Mouse (Mus musculus) heart, embryonic 15.5 days (tissue): Measurements from ENCODE around the gene Rras2. TPM values are rescaled to one million over a fixed set of nuclear protein-coding genes. Genes with fewer than 3 reads are reported as not detected.

ENCODE experiments used
- ATAC-seq: fragments of 200-750 bp; cut with Nextera tagmentation; replicated peaks from 2 replicates; pipeline ENCODE4 v1.8.0; 2017; ENCODE audit warnings: low read depth, moderate TSS enrichment; ENCODE audit not compliant: insufficient number of reproducible peaks, insufficient read depth, low FRiP score
- H3K27ac ChIP-seq: fragments of 300-500 bp; sonication (generic); 2 replicates; pipeline ENCODE4 v1.5.1; 2015; ENCODE audit warnings: mild to moderate bottlenecking, inconsistent platforms
- H3K27me3 ChIP-seq: fragments of 300-500 bp; sonication (generic); 2 replicates; pipeline ENCODE4 v1.6.1; 2015; ENCODE audit warnings: inconsistent platforms
- H3K36me3 ChIP-seq: fragments of 300-500 bp; sonication (generic); 2 replicates; pipeline ENCODE4 v1.6.1; 2015; ENCODE audit warnings: mild to moderate bottlenecking, inconsistent platforms
- H3K4me1 ChIP-seq: fragments of 300-500 bp; sonication (generic); replicated peaks from 2 replicates; pipeline ENCODE4 v1.6.1; 2015; ENCODE audit warnings: inconsistent platforms
- H3K4me2 ChIP-seq: fragments of 300-500 bp; sonication (generic); 2 replicates; pipeline ENCODE4 v1.6.1; 2015; ENCODE audit warnings: inconsistent platforms, mild to moderate bottlenecking, moderate library complexity
- H3K4me3 ChIP-seq: fragments of 300-500 bp; sonication (generic); 2 replicates; pipeline ENCODE4 v1.5.1; 2015; ENCODE audit warnings: mild to moderate bottlenecking, inconsistent platforms
- H3K9ac ChIP-seq: fragments of 300-500 bp; sonication (generic); 2 replicates; pipeline ENCODE4 v1.6.1; 2015; ENCODE audit warnings: mild to moderate bottlenecking, inconsistent platforms
- H3K9me3 ChIP-seq: fragments of 300-500 bp; sonication (generic); replicated peaks from 2 replicates; pipeline ENCODE4 v1.6.1; 2016; ENCODE audit warnings: inconsistent platforms
- WGBS: fragments of 180-500 bp; shearing (Covaris S2); methylation state at CpG from one replicate; pipeline ENCODE4 v1.1.7; 2015; ENCODE audit warnings: mixed read lengths; 5-methylcytosine and 5-hydroxymethylcytosine counted together
- polyA plus RNA-seq: library from polyadenylated mRNA; unstranded; fragments of >200 nt; fragmentation: Nextera tagmentation; extraction: Ambion mirVana; gene quantifications from 2 replicates; pipeline ENCODE4 v1.2.1, GENCODE M21; 2015

Gene Rras2
- polyA plus RNA-seq, 1 experiment from 2014 or later: 44.1 TPM

DNA sequence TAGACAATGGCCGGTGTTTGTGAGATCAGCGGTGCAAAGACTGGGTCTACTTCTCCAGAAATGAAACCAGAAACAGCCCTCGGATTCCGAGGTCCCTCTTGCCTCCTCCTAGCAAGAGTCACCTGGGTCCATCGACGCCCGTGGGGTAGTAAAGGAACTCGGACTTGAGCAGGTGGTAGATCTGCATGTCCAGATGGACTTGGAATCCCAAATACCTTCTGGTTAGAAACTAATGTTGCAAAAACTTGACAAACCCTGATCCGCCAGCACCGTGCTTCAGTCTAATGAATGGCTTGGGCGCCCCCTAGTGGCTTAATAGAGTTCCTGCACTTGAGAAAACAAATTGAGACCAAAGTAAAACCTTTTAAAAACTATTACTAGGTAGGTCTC is 96.9 kb downstream of the Rras2 start:
- Histone ChIP-seq H3K9ac (peak overlapping the region; percentile 48), H3K9me3 (no peaks in the 10 kb centered on the region), H3K27me3 (no peaks in the 10 kb centered on the region), H3K27ac (no peak overlapping the region), H3K4me2 (peak overlapping the region; percentile 68), H3K4me3 (peak overlapping the region; percentile 55), H3K36me3 (no peaks in the 10 kb centered on the region), H3K4me1 (peaks cover 11% of the 10 kb centered on the region; the same call in 1 of the 2 replicates)
- 1% methylated on average over 11 of the region's 11 CpGs for WGBS
- ATAC-seq: peak; percentile 44; the same call in 1 of the 2 replicates

DNA sequence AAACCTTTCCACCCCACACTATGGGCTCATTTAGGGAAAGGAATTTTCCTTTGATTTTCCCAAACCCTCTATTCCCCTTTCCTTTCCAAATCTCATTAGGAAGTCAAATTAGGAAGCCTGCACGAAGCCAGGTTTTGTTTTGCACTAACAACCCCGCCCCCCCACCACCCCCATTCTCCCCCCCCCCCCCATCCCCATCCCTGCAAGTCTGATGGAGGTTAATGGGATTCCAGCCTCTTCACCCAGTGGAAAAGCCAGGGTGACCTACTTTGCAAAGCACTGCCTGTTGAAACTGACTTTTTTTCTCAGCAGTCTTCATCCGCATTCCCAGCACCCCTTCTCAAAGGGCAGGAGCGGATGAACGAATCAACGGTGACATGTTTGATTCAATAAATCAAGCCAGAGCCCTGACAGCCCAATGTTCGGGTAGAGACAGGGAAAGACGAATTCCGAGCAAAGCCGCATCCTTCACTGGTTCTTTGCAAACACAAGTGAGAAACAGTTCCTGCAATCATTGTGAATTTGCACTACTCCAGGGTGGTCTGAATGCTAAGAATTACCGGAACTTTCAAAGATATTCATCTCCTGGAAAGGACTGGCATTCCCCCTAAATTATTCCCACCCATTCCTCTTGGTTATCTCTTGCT is 97.4 kb downstream of the Rras2 start:
- peak overlapping the region; percentile 68 for H3K4me2 ChIP-seq
- H3K27me3 ChIP-seq: no peaks in the 10 kb centered on the region
- peaks cover 11% of the 10 kb centered on the region; the same call in 1 of the 2 replicates for H3K4me1 ChIP-seq
- no peaks in the 10 kb centered on the region for H3K36me3 ChIP-seq
- 11% methylated on average over 11 of the region's 11 CpGs for WGBS
- H3K9ac ChIP-seq: peak overlapping the region; percentile 48
- peak overlapping the region; percentile 55 for H3K4me3 ChIP-seq
- ATAC-seq: no peak
- H3K27ac ChIP-seq: no peak overlapping the region
- H3K9me3 ChIP-seq: no peaks in the 10 kb centered on the region

DNA sequence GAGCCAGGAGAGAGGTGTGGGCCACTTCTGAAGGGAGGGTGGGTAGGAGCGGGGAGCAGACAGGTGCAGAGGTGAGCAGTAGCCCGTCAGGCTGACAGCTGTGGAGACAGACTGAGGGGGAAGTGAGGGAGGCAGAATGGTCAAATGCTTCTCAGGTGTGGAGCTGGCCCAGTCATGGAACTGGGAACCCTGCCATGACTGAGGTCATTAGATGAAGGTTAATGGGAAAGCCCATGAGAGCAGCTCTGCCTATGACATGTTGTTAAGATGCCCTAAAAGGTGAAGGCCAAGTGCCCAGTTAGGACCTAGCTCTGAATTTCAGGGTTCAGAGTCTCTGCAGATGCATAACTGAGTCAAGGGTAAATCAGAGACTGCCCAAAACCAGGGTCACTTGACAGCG is 98.7 kb downstream of the Rras2 start:
- H3K4me3 ChIP-seq: no peak overlapping the region
- H3K9ac ChIP-seq: no peak overlapping the region
- no peak overlapping the region for H3K27ac ChIP-seq
- WGBS: 68% methylated on average over 3 of the region's 3 CpGs
- H3K4me2 ChIP-seq: no peak overlapping the region
- no peaks in the 10 kb centered on the region for H3K36me3 ChIP-seq
- peaks cover 11% of the 10 kb centered on the region; the same call in 1 of the 2 replicates for H3K4me1 ChIP-seq
- H3K27me3 ChIP-seq: no peaks in the 10 kb centered on the region
- no peak for ATAC-seq
- H3K9me3 ChIP-seq: no peaks in the 10 kb centered on the region

DNA sequence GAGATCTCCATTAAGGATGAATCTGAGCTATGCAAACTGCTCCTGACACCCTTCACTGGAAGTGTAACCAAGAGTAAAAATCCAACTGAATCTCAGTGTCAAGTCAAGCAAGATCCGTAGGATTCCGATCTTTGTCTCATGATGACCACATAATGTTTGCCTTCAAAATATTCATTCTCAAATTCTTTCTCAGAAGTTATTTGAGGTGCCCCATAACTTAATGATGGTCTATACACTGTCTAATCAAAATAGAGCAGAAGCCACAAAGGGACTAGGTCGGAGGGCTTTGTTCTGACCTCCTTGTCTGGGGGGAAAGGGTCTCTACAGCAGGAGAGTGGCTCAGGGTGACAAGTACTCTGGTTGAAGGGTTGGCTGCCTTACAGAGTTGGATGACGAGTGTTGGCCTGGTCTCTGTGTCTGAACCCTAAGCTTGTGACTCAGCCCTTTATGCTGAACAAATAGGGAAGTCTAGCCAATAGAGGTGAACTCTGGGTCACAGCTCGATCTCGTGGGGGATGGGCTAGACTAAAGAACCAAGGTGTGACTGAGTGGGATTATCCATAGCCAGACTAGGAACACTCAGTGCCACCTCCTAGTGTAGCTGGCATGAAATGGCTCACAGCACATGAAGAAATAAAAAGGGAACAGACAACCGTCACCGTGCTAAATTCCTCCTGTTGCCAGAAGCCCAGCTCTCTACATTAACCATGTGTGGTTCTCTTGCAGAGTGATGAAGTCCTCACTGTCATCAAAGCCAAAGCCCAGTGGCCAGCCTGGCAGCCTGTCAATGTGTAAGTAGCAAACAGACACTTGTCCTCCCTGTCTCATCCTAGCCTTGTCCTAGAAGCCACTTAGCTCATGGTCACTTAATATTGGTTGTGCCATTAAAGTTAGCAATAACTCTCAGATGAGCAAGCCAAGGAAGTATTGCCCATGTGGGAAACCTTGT is 101.3 kb downstream of the Rras2 start:
- no peak for ATAC-seq
- no peak overlapping the region for H3K27ac ChIP-seq
- H3K4me1 ChIP-seq: peaks cover 11% of the 10 kb centered on the region; the same call in 1 of the 2 replicates
- H3K9me3 ChIP-seq: no peaks in the 10 kb centered on the region
- H3K4me3 ChIP-seq: no peak overlapping the region
- no peak overlapping the region for H3K4me2 ChIP-seq
- 64% methylated on average over 8 of the region's 8 CpGs for WGBS
- H3K27me3 ChIP-seq: no peaks in the 10 kb centered on the region
- H3K9ac ChIP-seq: no peak overlapping the region
- H3K36me3 ChIP-seq: no peaks in the 10 kb centered on the region

DNA sequence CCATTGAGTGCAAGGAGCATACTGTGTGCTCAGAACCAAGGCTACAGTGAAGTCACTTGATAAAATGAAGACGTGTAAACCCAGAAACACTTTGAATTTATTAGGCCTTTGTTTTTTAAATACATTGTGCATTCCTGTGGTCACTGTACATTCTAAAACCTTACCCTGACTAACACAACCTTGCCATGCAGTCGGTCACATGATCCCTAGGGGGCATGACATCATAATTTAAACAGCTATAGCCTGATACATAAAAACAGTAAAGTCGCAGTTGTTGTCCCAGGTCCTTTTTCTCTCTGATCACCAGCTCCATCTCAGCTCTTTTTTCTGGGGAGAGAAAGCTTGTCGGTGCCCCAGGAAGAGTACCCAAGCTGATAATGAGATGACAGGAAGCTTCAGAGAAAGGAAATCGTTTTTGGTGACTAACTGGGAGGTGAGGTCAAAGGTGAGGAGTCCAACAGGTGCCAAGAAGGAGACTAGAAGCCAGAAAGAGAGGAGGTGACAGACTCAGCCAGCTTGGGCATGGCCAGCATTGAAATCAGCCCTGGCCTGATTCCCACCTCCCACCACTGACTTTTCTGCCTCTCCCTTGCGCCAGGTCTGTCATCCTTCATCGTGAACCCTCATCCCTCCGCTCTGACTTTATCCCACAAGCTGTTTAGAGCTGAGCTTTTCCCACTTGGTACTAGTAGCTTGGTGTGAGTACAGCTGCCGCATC is 105.7 kb downstream of the Rras2 start:
- H3K27ac ChIP-seq: no peak overlapping the region
- no peak for ATAC-seq
- WGBS: 54% methylated on average over 9 of the region's 9 CpGs

DNA sequence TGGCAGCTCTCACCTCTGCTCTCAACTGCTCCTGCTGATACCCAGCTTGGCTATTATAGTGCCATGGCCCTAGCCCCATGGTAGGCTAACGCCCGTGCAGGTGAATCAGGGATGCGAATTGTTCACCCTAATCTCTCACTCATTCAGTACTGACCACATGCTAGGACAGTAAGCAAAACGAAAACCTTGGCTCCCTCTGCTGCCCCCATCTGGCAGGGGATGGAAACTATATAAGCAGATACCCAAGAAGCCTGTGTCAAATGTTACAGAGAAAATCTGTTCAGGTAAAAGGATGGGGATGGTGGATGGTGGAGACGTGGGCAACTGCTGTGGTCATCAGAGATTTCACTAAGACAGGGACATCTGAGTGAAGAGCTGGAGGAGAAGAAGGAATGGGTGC is 110.0 kb downstream of the Rras2 start:
- H3K27ac ChIP-seq: no peak overlapping the region
- no peak overlapping the region for H3K9ac ChIP-seq
- 69% methylated on average over 5 of the region's 5 CpGs for WGBS
- H3K4me1 ChIP-seq: peaks cover 4% of the 10 kb centered on the region; the same call in 1 of the 2 replicates
- no peak overlapping the region for H3K4me3 ChIP-seq
- no peak overlapping the region for H3K4me2 ChIP-seq
- ATAC-seq: no peak
- H3K9me3 ChIP-seq: no peaks in the 10 kb centered on the region
- no peaks in the 10 kb centered on the region for H3K27me3 ChIP-seq
- H3K36me3 ChIP-seq: no peaks in the 10 kb centered on the region

More for the DNA sequence above, 105.7 kb downstream of the Rras2 start:
- Histone ChIP-seq H3K4me2 (no peak overlapping the region), H3K27me3 (no peaks in the 10 kb centered on the region), H3K9me3 (no peaks in the 10 kb centered on the region), H3K4me1 (peaks cover 8% of the 10 kb centered on the region; the same call in 1 of the 2 replicates), H3K9ac (no peak overlapping the region), H3K36me3 (no peaks in the 10 kb centered on the region), H3K4me3 (no peak overlapping the region)

DNA sequence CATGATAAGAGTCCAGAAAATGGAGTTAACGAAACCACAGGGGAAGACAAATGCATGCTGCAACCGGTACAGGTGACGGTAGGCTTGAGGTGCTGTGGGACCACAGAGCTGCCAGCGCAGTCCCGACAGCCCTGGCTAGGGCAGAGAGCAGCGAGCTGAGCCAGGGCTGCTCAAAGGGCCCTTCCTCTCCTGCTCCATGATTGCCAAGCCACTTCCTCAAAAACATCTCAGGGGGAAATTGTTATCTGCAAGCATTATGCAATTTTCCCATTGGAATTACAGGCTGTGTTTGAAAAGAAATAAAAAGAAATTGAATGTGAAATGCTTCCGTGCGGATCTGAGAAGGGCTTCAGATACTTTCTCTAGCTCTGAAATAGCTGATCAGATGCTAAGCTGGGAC is 111.1 kb downstream of the Rras2 start:
- ATAC-seq: no peak
- no peak overlapping the region for H3K9ac ChIP-seq
- no peaks in the 10 kb centered on the region for H3K36me3 ChIP-seq
- WGBS: 58% methylated on average over 8 of the region's 8 CpGs
- peaks cover 4% of the 10 kb centered on the region; the same call in 1 of the 2 replicates for H3K4me1 ChIP-seq
- no peak overlapping the region for H3K4me2 ChIP-seq
- H3K4me3 ChIP-seq: no peak overlapping the region
- H3K27me3 ChIP-seq: no peaks in the 10 kb centered on the region
- no peak overlapping the region for H3K27ac ChIP-seq
- no peaks in the 10 kb centered on the region for H3K9me3 ChIP-seq

DNA sequence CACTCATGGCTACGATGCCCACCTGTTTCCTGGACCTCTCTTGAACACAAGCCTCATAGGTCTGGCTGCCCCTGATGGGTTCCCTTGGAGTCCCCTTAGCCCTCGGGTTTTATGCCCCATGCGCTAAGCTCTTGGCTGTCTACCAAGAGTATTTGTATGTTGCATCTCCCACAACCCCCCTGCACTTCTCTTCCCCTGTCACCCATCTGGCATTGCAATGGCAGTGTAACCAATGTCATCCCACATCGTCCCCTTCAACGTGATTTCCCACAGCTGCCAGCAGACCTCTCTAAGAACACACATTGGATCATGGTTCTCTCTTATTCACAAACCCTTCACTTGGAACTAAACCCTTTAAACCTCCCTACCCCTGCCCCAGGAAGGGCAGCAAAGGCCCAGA is 112.1 kb downstream of the Rras2 start:
- Histone ChIP-seq H3K36me3 (no peaks in the 10 kb centered on the region), H3K9ac (no peak overlapping the region)
- 71% methylated on average over 5 of the region's 5 CpGs for WGBS

DNA sequence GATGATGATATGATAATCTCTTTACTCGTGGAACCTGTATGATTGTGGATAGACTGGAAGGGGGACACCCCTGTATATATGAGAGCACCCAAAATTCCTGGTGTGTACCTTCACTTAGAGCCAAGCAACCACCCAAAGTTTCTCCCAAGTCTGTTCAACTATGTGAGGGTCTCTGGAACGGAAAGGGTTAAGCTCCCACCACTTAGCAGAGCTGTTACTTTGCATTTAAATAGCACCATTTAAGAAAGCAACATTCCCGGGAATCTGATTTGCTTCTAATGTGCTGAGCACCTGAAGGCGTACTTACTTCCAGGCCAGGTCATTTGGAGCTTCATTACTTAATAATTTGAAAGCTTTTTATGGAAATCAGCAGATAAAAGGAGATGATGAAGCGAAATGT is 113.4 kb downstream of the Rras2 start:
- no peak for ATAC-seq
- no peaks in the 10 kb centered on the region for H3K36me3 ChIP-seq

More for the DNA sequence above, 112.1 kb downstream of the Rras2 start:
- Histone ChIP-seq H3K27ac (no peak overlapping the region), H3K4me2 (no peak overlapping the region), H3K4me3 (no peak overlapping the region), H3K9me3 (no peaks in the 10 kb centered on the region), H3K4me1 (peaks cover 4% of the 10 kb centered on the region; the same call in 1 of the 2 replicates), H3K27me3 (no peaks in the 10 kb centered on the region)
- no peak for ATAC-seq

DNA sequence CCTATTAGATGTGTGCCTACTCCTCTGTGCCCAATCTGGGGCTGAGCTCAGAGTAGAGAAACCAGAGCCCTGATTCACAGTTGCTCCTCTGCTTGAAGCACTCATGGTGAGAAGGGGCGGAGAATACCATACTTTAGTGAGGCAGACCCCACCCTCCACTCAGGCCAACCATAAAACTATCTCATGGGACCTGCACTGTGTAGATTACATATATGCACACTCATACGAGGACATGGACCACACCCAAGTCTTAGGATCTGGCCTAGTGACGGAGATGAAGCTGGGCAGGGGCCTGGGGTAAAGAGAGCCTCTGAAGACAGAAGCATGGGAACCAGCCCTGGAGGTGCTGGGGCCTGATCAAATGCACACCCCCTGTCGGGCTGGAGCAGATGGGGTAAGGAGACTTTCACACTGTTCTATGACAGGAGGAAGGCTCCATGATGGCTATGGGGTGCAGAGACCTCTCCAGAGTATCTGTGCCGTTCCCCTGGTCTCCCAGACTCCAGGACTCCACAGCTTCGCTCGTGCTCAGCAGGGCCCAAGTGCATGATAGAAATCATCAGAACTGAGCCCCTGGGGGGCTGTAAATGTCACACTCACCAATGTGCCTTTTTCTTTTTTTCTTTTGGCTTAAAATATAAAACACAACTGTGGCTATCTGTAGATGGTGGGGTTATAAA is 119.8 kb downstream of the Rras2 start:
- H3K27me3 ChIP-seq: no peaks in the 10 kb centered on the region
- H3K4me3 ChIP-seq: no peak overlapping the region
- 69% methylated on average over 7 of the region's 7 CpGs for WGBS
- H3K9ac ChIP-seq: no peak overlapping the region
- H3K27ac ChIP-seq: no peak overlapping the region
- ATAC-seq: no peak
- H3K36me3 ChIP-seq: no peaks in the 10 kb centered on the region
- no peaks in the 10 kb centered on the region for H3K9me3 ChIP-seq
- no peaks in the 10 kb centered on the region for H3K4me1 ChIP-seq
- H3K4me2 ChIP-seq: no peak overlapping the region

More for the DNA sequence above, 113.4 kb downstream of the Rras2 start:
- Histone ChIP-seq H3K27ac (no peak overlapping the region), H3K9me3 (no peaks in the 10 kb centered on the region), H3K27me3 (no peaks in the 10 kb centered on the region), H3K4me3 (no peak overlapping the region), H3K4me2 (no peak overlapping the region), H3K9ac (no peak overlapping the region), H3K4me1 (peaks cover 4% of the 10 kb centered on the region; the same call in 1 of the 2 replicates)
- WGBS: 35% methylated on average over 5 of the region's 5 CpGs
